Mouse (Mus musculus) heart, embryonic 14.5 days (tissue): Measurements from ENCODE around the gene Bank1. TPM values are rescaled to one million over a fixed set of nuclear protein-coding genes. Genes with fewer than 3 reads are reported as not detected.

ENCODE experiments used
- ATAC-seq: fragments of 200-750 bp; cut with Nextera tagmentation; 2 replicates; pipeline ENCODE4 v1.8.0; 2017; ENCODE audit warnings: low read depth, moderate TSS enrichment; ENCODE audit not compliant: insufficient number of reproducible peaks, insufficient read depth, low FRiP score
- H3K27ac ChIP-seq, 2 experiments: fragments of 200-500 bp in 1 of 2; fragments of 300-500 bp in 1 of 2; sonication (generic) in 1 of 2; replicated peaks in 1 of 2; 2 replicates each; pipeline ENCODE4 v1.5.1; 2012 to 2014; ENCODE audit warnings: low read depth in 2 of 2, low read length in 2 of 2, control low read depth in 1 of 2, mild to moderate bottlenecking in 1 of 2, mixed read lengths in 1 of 2; ENCODE audit not compliant: control insufficient read depth in 1 of 2, insufficient read depth in 1 of 2
- H3K27me3 ChIP-seq: fragments of 300-500 bp; sonication (generic); 2 replicates; pipeline ENCODE4 v1.6.1; 2014; ENCODE audit warnings: mild to moderate bottlenecking, low read length, control low read depth; ENCODE audit not compliant: control insufficient read depth, insufficient read depth
- H3K36me3 ChIP-seq: fragments of 300-500 bp; sonication (generic); 2 replicates; pipeline ENCODE4 v1.6.1; 2014; ENCODE audit warnings: mild to moderate bottlenecking, control low read depth, low read length, mixed read lengths; ENCODE audit not compliant: control insufficient read depth, insufficient read depth
- H3K4me1 ChIP-seq, 2 experiments: fragments of 200-500 bp in 1 of 2; fragments of 300-500 bp in 1 of 2; sonication (generic) in 1 of 2; 2 replicates each; pipeline ENCODE4 v1.6.1; 2012 to 2014; ENCODE audit warnings: low read length in 2 of 2, control low read depth in 1 of 2, mixed read lengths in 1 of 2; ENCODE audit not compliant: control insufficient read depth in 2 of 2, insufficient read depth in 2 of 2
- H3K4me2 ChIP-seq: fragments of 300-500 bp; sonication (generic); 2 replicates; pipeline ENCODE4 v1.6.1; 2014; ENCODE audit warnings: mild to moderate bottlenecking, low read length
- H3K4me3 ChIP-seq, 2 experiments: fragments of 200-500 bp in 1 of 2; fragments of 300-500 bp in 1 of 2; sonication (generic) in 1 of 2; 2 replicates each; pipeline ENCODE4 v1.5.1; 2012 to 2014; ENCODE audit warnings: low read length in 2 of 2, mild to moderate bottlenecking in 2 of 2, control low read depth in 1 of 2, low read depth in 1 of 2, moderate library complexity in 1 of 2; ENCODE audit not compliant: control insufficient read depth in 1 of 2, insufficient read depth in 1 of 2
- H3K9ac ChIP-seq: fragments of 300-500 bp; sonication (generic); 2 replicates; pipeline ENCODE4 v1.6.1; 2014; ENCODE audit warnings: mild to moderate bottlenecking, low read length
- H3K9me3 ChIP-seq: fragments of 300-500 bp; sonication (generic); 2 replicates; pipeline ENCODE4 v1.6.1; 2016; ENCODE audit warnings: low read length, control low read depth; ENCODE audit not compliant: control insufficient read depth
- WGBS: fragments of 180-500 bp; shearing (Covaris S2); extraction: QIAGEN DNeasy Blood & Tissue Kit; methylation state at CpG from one replicate; pipeline ENCODE4 v1.1.7; 2014; 5-methylcytosine and 5-hydroxymethylcytosine counted together
- polyA plus RNA-seq: library from polyadenylated mRNA; unstranded; fragments of >200 nt; fragmentation: Nextera tagmentation; extraction: Ambion mirVana; gene quantifications from 2 replicates; pipeline ENCODE4 v1.2.1, GENCODE M21; 2014

The Bank1 gene
- polyA plus RNA-seq = 0.62 and 0.71 TPM in 2 replicates

GRCm38 (mm10) chr3:136325783-136326182 lies at the start of gene Bank1:
Gene Bank1, minus strand, starts transcription at chr3:136326066.
- no peaks in the 10 kb centered on the region for H3K9me3 ChIP-seq
- no peaks in the 10 kb centered on the region for H3K4me1 ChIP-seq
- 59% methylated on average over 5 of the region's 5 CpGs for WGBS
- no peaks in the 10 kb centered on the region for H3K36me3 ChIP-seq
- no peak within 1 kb of the TSS for H3K27ac ChIP-seq
- ATAC-seq = no peak
- no peak within 1 kb of the TSS for H3K4me3 ChIP-seq
- H3K9ac ChIP-seq = no peak within 1 kb of the TSS
- H3K4me2 ChIP-seq = no peak within 1 kb of the TSS
- H3K27me3 ChIP-seq = no peaks in the 10 kb centered on the region

GRCm38 (mm10) chr3:136369916-136370315 lies 44.0 kb upstream of the Bank1 start:
- no peak for ATAC-seq
- H3K9ac ChIP-seq = no peak overlapping the region
- no peaks in the 10 kb centered on the region for H3K27me3 ChIP-seq
- no peak overlapping the region for H3K4me2 ChIP-seq
- no peaks in the 10 kb centered on the region for H3K4me1 ChIP-seq
- no peaks in the 10 kb centered on the region for H3K9me3 ChIP-seq
- H3K27ac ChIP-seq = no peak overlapping the region
- no peaks in the 10 kb centered on the region for H3K36me3 ChIP-seq
- H3K4me3 ChIP-seq = no peak overlapping the region
- 82% methylated on average over 11 of the region's 11 CpGs for WGBS

- no peak overlapping the region for H3K27ac ChIP-seq
- 83% methylated on average over 9 of the region's 9 CpGs for WGBS
- no peak for ATAC-seq
- no peak overlapping the region for H3K9ac ChIP-seq
- no peak overlapping the region for H3K4me3 ChIP-seq
- H3K4me1 ChIP-seq = no peaks in the 10 kb centered on the region
- no peak overlapping the region for H3K4me2 ChIP-seq
- H3K36me3 ChIP-seq = no peaks in the 10 kb centered on the region
- H3K27me3 ChIP-seq = no peaks in the 10 kb centered on the region
- no peaks in the 10 kb centered on the region for H3K9me3 ChIP-seq
These were observed 43.6 kb upstream of the Bank1 start for GRCm38 (mm10) chr3:136369466-136369865.

GRCm38 (mm10) chr3:136368505-136368999 lies 42.7 kb upstream of the Bank1 start:
- H3K4me2 ChIP-seq = no peak overlapping the region
- no peaks in the 10 kb centered on the region for H3K9me3 ChIP-seq
- WGBS = 80% methylated on average over 4 of the region's 4 CpGs
- H3K4me3 ChIP-seq = no peak overlapping the region
- no peaks in the 10 kb centered on the region for H3K36me3 ChIP-seq
- no peak overlapping the region for H3K27ac ChIP-seq
- no peaks in the 10 kb centered on the region for H3K4me1 ChIP-seq
- H3K27me3 ChIP-seq = no peaks in the 10 kb centered on the region
- ATAC-seq = no peak
- H3K9ac ChIP-seq = no peak overlapping the region

GRCm38 (mm10) chr3:136349690-136350089 lies 23.8 kb upstream of the Bank1 start:
- Histone ChIP-seq H3K36me3 (no peaks in the 10 kb centered on the region), H3K9ac (no peak overlapping the region), H3K4me2 (no peak overlapping the region), H3K27me3 (no peaks in the 10 kb centered on the region), H3K4me3 (no peak overlapping the region), H3K9me3 (no peaks in the 10 kb centered on the region), H3K4me1 (no peaks in the 10 kb centered on the region), H3K27ac (no peak overlapping the region)
- ATAC-seq = no peak
- 79% methylated on average over 7 of the region's 7 CpGs for WGBS

- 50% methylated on average over 1 of the region's 1 CpGs for WGBS
- ATAC-seq = no peak
- Histone ChIP-seq H3K4me1 (no peaks in the 10 kb centered on the region), H3K27me3 (no peaks in the 10 kb centered on the region), H3K27ac (no peak overlapping the region), H3K36me3 (no peaks in the 10 kb centered on the region), H3K4me2 (no peak overlapping the region), H3K9ac (no peak overlapping the region), H3K4me3 (no peak overlapping the region), H3K9me3 (no peaks in the 10 kb centered on the region)
These were observed 22.7 kb upstream of the Bank1 start for GRCm38 (mm10) chr3:136348611-136349010.

- Histone ChIP-seq H3K36me3 (no peaks in the 10 kb centered on the region), H3K4me3 (no peak overlapping the region), H3K9ac (no peak overlapping the region), H3K4me1 (no peaks in the 10 kb centered on the region), H3K4me2 (no peak overlapping the region), H3K27me3 (no peaks in the 10 kb centered on the region), H3K9me3 (no peaks in the 10 kb centered on the region), H3K27ac (no peak overlapping the region)
- 74% methylated on average over 1 of the region's 1 CpGs for WGBS
- ATAC-seq = no peak
These were observed 21.4 kb upstream of the Bank1 start for GRCm38 (mm10) chr3:136347277-136347676.

GRCm38 (mm10) chr3:136341911-136342310 lies 16.0 kb upstream of the Bank1 start:
- no peak overlapping the region for H3K4me3 ChIP-seq
- H3K9me3 ChIP-seq = no peaks in the 10 kb centered on the region
- H3K36me3 ChIP-seq = no peaks in the 10 kb centered on the region
- no peak overlapping the region for H3K9ac ChIP-seq
- ATAC-seq = no peak
- no peaks in the 10 kb centered on the region for H3K4me1 ChIP-seq
- WGBS = 91% methylated on average over 2 of the region's 2 CpGs
- no peak overlapping the region for H3K4me2 ChIP-seq
- no peak overlapping the region for H3K27ac ChIP-seq
- no peaks in the 10 kb centered on the region for H3K27me3 ChIP-seq
